Mouse (Mus musculus): ENCODE results near the gene Tbc1d7. TPM values are rescaled to one million over a fixed set of nuclear protein-coding genes. Genes with fewer than 3 reads are reported as not detected.
A peak's percentile ranks its signal among the peaks of the same experiment; 100 is the strongest.

The Tbc1d7 gene
- polyA plus RNA-seq, 1 experiment from 2014 or later, result 70.0 TPM

DNA sequence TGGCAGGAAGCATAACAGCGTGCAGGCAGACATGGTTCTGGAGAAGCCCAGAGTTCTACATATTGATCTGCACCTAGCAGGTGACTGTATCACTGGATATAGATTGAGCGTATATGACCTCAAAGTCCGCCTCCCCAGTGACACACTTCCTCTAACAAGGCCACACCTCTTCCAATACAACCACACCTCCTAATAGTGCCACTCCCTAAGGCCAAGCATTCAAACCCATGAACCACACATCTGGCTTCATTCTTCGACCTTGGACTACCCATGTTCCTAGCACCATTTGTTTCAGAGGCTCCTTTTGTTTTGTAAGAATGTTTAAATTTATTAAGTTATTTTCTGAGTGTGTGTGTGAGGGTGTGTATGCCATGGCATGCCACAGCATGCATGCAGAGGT lies 16.4 kb upstream of the Tbc1d7 start:
- H3K27me3 ChIP-seq (ENCODE audit: control insufficient read depth, insufficient read depth, low read length), result no peaks in the 10 kb centered on the region
- H3K36me3 ChIP-seq (ENCODE audit: control insufficient read depth, insufficient read depth, low read length), result no peaks in the 10 kb centered on the region
- ATAC-seq (replicated peaks; ENCODE audit: low FRiP score) (no peak), DNase-seq (ENCODE audit: low spot score) (no peak)
- H3K9me3 ChIP-seq (ENCODE audit: control insufficient read depth, low read length), result no peaks in the 10 kb centered on the region
- no peak overlapping the region for H3K4me2 ChIP-seq (ENCODE audit: low read depth, low read length, severe bottlenecking)
- H3K27ac ChIP-seq (ENCODE audit: low read depth, low read length), result no peak overlapping the region
- H3K4me1 ChIP-seq (replicated peaks; ENCODE audit: control insufficient read depth, insufficient read depth, low read length), result no peaks in the 10 kb centered on the region
- 93% methylated on average over 4 of the region's 4 CpGs for WGBS
- no peak overlapping the region for H3K9ac ChIP-seq (ENCODE audit: low read length)
- H3K4me3 ChIP-seq (ENCODE audit: low read depth, low read length), result no peak overlapping the region

DNA sequence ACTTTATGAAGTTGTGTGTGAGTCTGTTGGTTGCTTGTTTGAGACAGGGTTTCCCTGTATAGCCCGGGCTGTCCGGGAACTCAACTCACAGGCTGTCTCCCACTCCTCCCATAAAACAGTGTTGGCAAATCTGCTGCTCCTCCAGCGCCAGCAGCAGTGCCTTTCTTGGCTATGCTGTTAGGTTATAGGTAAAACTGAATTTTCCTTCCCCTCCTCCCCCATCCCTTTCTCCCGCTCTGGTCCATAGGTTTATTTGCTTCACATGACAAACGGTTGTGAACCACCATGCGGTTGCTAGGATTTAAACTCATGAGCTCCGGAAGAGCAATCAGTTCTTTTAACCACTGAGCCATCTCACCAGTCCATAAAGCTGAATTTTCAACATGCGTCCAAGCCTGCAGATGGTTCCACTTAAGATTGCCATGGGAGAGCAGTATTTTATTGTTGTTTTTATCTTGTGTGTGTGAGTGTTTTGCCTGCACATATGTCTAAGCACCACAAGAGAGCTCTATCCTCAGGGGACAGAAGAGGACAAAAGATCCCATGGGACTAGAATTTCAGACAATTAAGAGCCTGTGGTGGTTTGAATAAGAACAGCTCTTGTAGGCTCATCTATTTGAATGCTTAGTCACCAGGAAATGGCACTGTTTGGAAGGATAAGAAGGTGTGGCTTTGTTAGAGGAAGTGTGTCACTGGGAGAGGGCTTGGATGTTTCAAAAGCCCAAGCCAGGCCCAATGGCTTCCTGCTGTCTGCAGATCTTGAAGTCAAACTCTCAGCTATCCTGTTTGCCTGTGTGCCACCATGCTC lies 12.2 kb upstream of the Tbc1d7 start:
- no peaks in the 10 kb centered on the region for H3K36me3 ChIP-seq (ENCODE audit: control insufficient read depth, insufficient read depth, low read length)
- WGBS, result 53% methylated on average over 8 of the region's 8 CpGs
- ATAC-seq (replicated peaks; ENCODE audit: low FRiP score) (0 out of 2 replicates have a peak, but pooled peaks have one; percentile 46), DNase-seq (ENCODE audit: low spot score) (no peak)
- H3K27ac ChIP-seq (ENCODE audit: low read depth, low read length), result peak overlapping the region; percentile 0; the same call in 1 of the 2 replicates
- H3K27me3 ChIP-seq (ENCODE audit: control insufficient read depth, insufficient read depth, low read length), result no peaks in the 10 kb centered on the region
- peak overlapping the region; percentile 20; the same call in 1 of the 2 replicates for H3K9ac ChIP-seq (ENCODE audit: low read length)
- H3K9me3 ChIP-seq (ENCODE audit: control insufficient read depth, low read length), result no peaks in the 10 kb centered on the region
- H3K4me2 ChIP-seq (ENCODE audit: low read depth, low read length, severe bottlenecking), result peak overlapping the region; percentile 42; the same call in 1 of the 2 replicates
- H3K4me3 ChIP-seq (ENCODE audit: low read depth, low read length), result peak overlapping the region; percentile 13; the same call in 1 of the 2 replicates
- H3K4me1 ChIP-seq (replicated peaks; ENCODE audit: control insufficient read depth, insufficient read depth, low read length), result peaks cover 6% of the 10 kb centered on the region; the same call in 1 of the 2 replicates

DNA sequence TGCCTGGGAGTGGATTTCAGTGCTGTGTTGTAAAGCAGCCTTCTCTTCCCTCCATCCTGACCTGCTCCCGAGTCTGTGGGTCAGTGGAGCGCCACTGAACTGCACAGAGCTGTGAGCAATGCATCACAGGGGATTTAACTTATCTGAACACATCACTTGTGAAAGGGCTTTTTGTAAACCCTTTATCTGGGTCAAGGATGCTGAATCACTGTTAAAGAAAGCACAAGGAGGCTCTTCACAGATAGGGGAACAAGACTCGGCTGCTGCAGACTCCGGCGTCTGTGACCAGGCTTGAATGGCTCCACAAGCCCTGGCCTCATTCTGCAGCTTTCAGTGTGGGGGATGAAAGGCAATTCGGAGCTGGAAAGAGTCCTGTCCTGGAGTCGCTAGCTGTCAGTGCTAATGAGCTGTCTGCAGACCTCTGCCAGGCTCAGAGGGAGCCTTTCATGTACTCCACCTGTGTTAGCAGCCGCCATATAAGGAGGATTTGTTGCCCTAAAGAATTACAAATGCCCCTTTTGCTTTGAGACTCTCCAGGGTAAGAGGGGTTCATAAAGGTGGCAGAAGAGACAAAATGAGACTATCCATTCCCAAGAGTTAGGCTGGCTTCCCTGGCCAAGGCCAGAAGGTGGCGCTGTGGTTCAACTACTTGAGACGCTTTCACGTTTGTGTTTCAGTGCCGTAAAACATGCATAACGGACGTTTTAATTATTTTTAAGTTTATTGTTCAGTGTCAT lies 11.3 kb upstream of the Tbc1d7 start:
- Histone ChIP-seq H3K27ac (ENCODE audit: low read depth, low read length) (peak overlapping the region; percentile 34; the same call in 1 of the 2 replicates), H3K27me3 (ENCODE audit: control insufficient read depth, insufficient read depth, low read length) (no peaks in the 10 kb centered on the region), H3K9ac (ENCODE audit: low read length) (peak overlapping the region; percentile 37; the same call in 1 of the 2 replicates), H3K4me2 (ENCODE audit: low read depth, low read length, severe bottlenecking) (peak overlapping the region; percentile 42; the same call in 1 of the 2 replicates), H3K4me1 (replicated peaks; ENCODE audit: control insufficient read depth, insufficient read depth, low read length) (peaks cover 6% of the 10 kb centered on the region; the same call in 1 of the 2 replicates), H3K9me3 (ENCODE audit: control insufficient read depth, low read length) (no peaks in the 10 kb centered on the region), H3K4me3 (ENCODE audit: low read depth, low read length) (peak overlapping the region; percentile 13; the same call in 1 of the 2 replicates), H3K36me3 (ENCODE audit: control insufficient read depth, insufficient read depth, low read length) (no peaks in the 10 kb centered on the region)
- 16% methylated on average over 14 of the region's 14 CpGs for WGBS
- ATAC-seq (replicated peaks; ENCODE audit: low FRiP score) (peak; percentile 64), DNase-seq (ENCODE audit: low spot score) (peak; percentile 92)

DNA sequence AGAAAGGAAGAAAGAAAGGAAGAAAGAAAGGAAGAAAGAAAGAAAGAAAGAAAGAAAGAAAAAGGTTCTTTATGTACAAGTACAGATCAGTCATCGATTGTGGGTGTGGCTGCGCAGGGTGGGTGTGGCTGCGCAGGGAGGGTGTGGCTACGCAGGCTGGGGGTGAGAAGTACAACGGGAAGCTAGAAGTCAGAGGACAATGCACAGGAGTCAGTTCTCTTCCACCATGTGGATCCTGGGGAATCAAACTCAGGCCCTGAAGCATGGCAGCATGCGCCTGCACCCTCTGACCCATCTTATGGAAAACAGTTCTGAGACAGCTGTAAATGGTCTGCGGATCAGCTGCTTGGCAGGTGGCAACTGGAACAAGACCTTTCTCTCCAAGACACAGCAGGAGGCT lies 9.8 kb upstream of the Tbc1d7 start:
- no peak overlapping the region for H3K4me3 ChIP-seq (ENCODE audit: low read depth, low read length)
- no peak overlapping the region for H3K27ac ChIP-seq (ENCODE audit: low read depth, low read length)
- H3K36me3 ChIP-seq (ENCODE audit: control insufficient read depth, insufficient read depth, low read length), result no peaks in the 10 kb centered on the region
- WGBS, result 65% methylated on average over 7 of the region's 7 CpGs
- DNase-seq (ENCODE audit: low spot score) (no peak), ATAC-seq (replicated peaks; ENCODE audit: low FRiP score) (no peak)
- peaks cover 6% of the 10 kb centered on the region; the same call in 1 of the 2 replicates for H3K4me1 ChIP-seq (replicated peaks; ENCODE audit: control insufficient read depth, insufficient read depth, low read length)
- no peak overlapping the region for H3K4me2 ChIP-seq (ENCODE audit: low read depth, low read length, severe bottlenecking)
- H3K27me3 ChIP-seq (ENCODE audit: control insufficient read depth, insufficient read depth, low read length), result no peaks in the 10 kb centered on the region
- H3K9ac ChIP-seq (ENCODE audit: low read length), result no peak overlapping the region
- no peaks in the 10 kb centered on the region for H3K9me3 ChIP-seq (ENCODE audit: control insufficient read depth, low read length)

DNA sequence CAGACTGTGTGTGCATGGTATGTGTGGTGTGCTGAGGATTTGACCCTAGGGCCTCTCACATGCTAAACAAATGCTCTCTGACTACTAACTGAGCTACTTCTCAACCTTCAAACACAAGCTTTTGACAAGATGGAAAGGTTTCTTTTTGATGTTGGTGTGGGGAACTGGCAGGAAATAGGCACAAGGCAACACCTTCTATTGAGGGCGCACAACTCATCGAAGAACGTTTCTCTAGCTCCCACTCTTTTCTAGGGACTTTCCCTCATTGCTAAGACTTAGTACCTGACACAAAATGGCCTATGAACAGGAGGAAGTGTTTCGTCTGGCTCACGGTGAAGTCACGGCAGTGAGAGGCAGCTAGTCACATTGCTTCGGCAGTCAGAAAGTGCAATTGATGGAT lies 6.0 kb upstream of the Tbc1d7 start:
- no peak overlapping the region for H3K4me3 ChIP-seq (ENCODE audit: low read depth, low read length)
- DNase-seq (ENCODE audit: low spot score) (no peak), ATAC-seq (replicated peaks; ENCODE audit: low FRiP score) (no peak)
- H3K4me2 ChIP-seq (ENCODE audit: low read depth, low read length, severe bottlenecking), result no peak overlapping the region
- H3K4me1 ChIP-seq (replicated peaks; ENCODE audit: control insufficient read depth, insufficient read depth, low read length), result peaks cover 2% of the 10 kb centered on the region; the same call in 1 of the 2 replicates
- 95% methylated on average over 7 of the region's 7 CpGs for WGBS
- H3K36me3 ChIP-seq (ENCODE audit: control insufficient read depth, insufficient read depth, low read length), result no peaks in the 10 kb centered on the region
- H3K27ac ChIP-seq (ENCODE audit: low read depth, low read length), result no peak overlapping the region
- H3K27me3 ChIP-seq (ENCODE audit: control insufficient read depth, insufficient read depth, low read length), result no peaks in the 10 kb centered on the region
- no peaks in the 10 kb centered on the region for H3K9me3 ChIP-seq (ENCODE audit: control insufficient read depth, low read length)
- H3K9ac ChIP-seq (ENCODE audit: low read length), result no peak overlapping the region

DNA sequence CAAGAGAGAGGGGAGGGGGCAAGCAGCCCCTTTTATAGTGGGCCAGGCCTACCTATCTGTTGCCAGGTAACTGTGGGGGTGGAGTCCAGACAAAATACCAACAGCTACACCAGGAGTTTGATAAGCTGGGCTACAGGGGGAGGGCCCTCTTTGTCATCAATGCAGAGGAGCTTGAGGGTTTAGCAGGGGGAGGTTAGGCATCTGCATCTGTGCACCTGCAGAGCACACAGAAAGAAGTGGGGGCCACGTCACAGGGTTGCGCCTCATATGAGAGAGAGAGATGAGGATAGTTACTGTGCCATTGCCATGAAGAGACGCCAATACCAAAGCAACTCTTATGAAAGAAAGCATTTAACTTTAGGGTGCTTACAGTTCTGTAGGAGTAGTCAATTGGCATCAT lies 5.4 kb upstream of the Tbc1d7 start:
- 93% methylated on average over 3 of the region's 3 CpGs for WGBS
- no peak for DNase-seq (ENCODE audit: low spot score)

DNA sequence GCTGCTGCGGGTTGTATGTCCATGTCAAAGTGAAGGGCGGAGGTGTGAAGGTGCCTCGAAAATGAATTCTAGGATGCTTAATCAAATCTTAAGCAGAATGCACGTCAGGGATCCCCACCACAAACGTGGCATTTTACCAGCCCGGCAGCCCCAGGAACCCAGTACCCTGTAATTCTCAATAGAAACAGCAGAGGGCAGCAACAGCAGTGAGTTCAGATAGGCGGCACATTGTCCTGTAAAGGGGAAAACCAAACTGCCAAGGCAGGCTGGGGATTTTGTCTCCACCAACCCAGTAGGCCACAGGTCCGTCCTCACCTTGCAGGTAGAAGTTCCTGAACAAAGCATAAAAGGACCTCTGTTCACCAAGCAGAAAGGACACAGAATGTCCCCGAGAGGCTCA lies 2.0 kb upstream of the Tbc1d7 start:
- DNase-seq (ENCODE audit: low spot score) (peak; percentile 86), ATAC-seq (replicated peaks; ENCODE audit: low FRiP score) (0 out of 2 replicates have a peak, but pooled peaks have one; percentile 24)
- Histone ChIP-seq H3K4me1 (replicated peaks; ENCODE audit: control insufficient read depth, insufficient read depth, low read length) (no peaks in the 10 kb centered on the region; the same call in 1 of the 2 replicates), H3K9ac (ENCODE audit: low read length) (no peak overlapping the region), H3K27me3 (ENCODE audit: control insufficient read depth, insufficient read depth, low read length) (no peaks in the 10 kb centered on the region), H3K36me3 (ENCODE audit: control insufficient read depth, insufficient read depth, low read length) (no peaks in the 10 kb centered on the region), H3K4me3 (ENCODE audit: low read depth, low read length) (no peak overlapping the region), H3K9me3 (ENCODE audit: control insufficient read depth, low read length) (no peaks in the 10 kb centered on the region), H3K4me2 (ENCODE audit: low read depth, low read length, severe bottlenecking) (no peak overlapping the region), H3K27ac (ENCODE audit: low read depth, low read length) (no peak overlapping the region)
- WGBS, result 15% methylated on average over 9 of the region's 9 CpGs

More for the DNA sequence above, 5.4 kb upstream of the Tbc1d7 start:
- Histone ChIP-seq H3K4me2 (ENCODE audit: low read depth, low read length, severe bottlenecking) (no peak overlapping the region), H3K9ac (ENCODE audit: low read length) (no peak overlapping the region), H3K27ac (ENCODE audit: low read depth, low read length) (no peak overlapping the region), H3K4me1 (replicated peaks; ENCODE audit: control insufficient read depth, insufficient read depth, low read length) (no peaks in the 10 kb centered on the region; the same call in 1 of the 2 replicates), H3K9me3 (ENCODE audit: control insufficient read depth, low read length) (no peaks in the 10 kb centered on the region), H3K27me3 (ENCODE audit: control insufficient read depth, insufficient read depth, low read length) (no peaks in the 10 kb centered on the region), H3K4me3 (ENCODE audit: low read depth, low read length) (no peak overlapping the region), H3K36me3 (ENCODE audit: control insufficient read depth, insufficient read depth, low read length) (no peaks in the 10 kb centered on the region)
- ATAC-seq (replicated peaks; ENCODE audit: low FRiP score), result no peak

DNA sequence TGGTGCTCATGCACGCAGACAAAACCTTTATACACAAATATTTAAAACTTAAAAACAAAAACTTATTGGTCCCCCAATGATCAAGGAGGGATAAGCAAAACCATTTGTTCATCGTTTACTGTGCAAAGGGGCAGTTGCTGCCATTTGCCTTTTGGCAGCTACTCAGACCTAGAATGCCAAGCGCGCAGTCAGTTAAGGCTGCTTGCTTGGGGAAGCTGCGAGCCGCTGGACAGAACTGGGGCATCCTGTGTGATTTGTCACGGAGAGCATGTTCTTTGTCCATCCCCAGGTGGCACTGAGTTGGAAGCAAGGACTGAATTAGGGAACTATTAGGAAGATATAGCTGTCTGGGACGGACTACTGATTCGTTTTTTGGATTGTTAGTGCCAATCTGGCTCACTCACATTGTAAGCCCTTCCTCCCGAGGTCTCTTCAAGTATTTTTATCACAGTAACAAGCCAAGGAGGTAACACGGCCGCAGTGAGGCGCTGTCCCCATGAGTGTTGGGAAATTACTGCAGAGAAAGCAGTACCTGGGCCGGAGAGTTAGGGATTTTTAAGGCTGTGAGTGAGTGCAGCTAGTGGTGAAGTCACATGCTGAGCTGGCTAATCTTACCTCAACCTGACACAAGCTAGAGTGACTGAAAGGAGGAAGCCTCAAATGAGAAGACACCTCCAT lies 874 bp upstream of the Tbc1d7 start:
- peak; percentile 57 for DNase-seq (ENCODE audit: low spot score)
- no peak for ATAC-seq (replicated peaks; ENCODE audit: low FRiP score)
- 42% methylated on average over 14 of the region's 14 CpGs for WGBS
- Histone ChIP-seq H3K9me3 (ENCODE audit: control insufficient read depth, low read length) (no peaks in the 10 kb centered on the region), H3K4me2 (ENCODE audit: low read depth, low read length, severe bottlenecking) (peak overlapping the region; percentile 77), H3K36me3 (ENCODE audit: control insufficient read depth, insufficient read depth, low read length) (no peaks in the 10 kb centered on the region), H3K9ac (ENCODE audit: low read length) (peak overlapping the region; percentile 77), H3K4me3 (ENCODE audit: low read depth, low read length) (peak overlapping the region; percentile 54), H3K27ac (ENCODE audit: low read depth, low read length) (no peak overlapping the region), H3K27me3 (ENCODE audit: control insufficient read depth, insufficient read depth, low read length) (no peaks in the 10 kb centered on the region), H3K4me1 (replicated peaks; ENCODE audit: control insufficient read depth, insufficient read depth, low read length) (no peaks in the 10 kb centered on the region; the same call in 1 of the 2 replicates)
